Mouse (Mus musculus) CH12.LX (cell line): ENCODE results near the gene Gm20388. TPM values are rescaled to one million over a fixed set of nuclear protein-coding genes. Genes with fewer than 3 reads are reported as not detected.

ENCODE experiments used
- DNase-seq: peaks from one replicate; pipeline ENCODE4 v3.0.0-alpha.2; 2013; ENCODE audit errors: extremely low read depth
- H3K27ac ChIP-seq: 2 replicates; pipeline ENCODE4 v1.5.1; 2012; ENCODE audit warnings: low read depth, mild to moderate bottlenecking, control low read depth, moderate library complexity; ENCODE audit not compliant: insufficient read depth
- H3K27me3 ChIP-seq: replicated peaks from 2 replicates; pipeline ENCODE3; 2012; ENCODE audit warnings: inconsistent platforms
- H3K36me3 ChIP-seq, 2 experiments: replicated peaks in 1 of 2; 2 replicates each; pipeline versions ENCODE3 to v1.6.1; 2012; ENCODE audit warnings: inconsistent platforms in 1 of 2, low read length in 1 of 2, mild to moderate bottlenecking in 1 of 2, mixed read lengths in 1 of 2, moderate library complexity in 1 of 2; ENCODE audit not compliant: control insufficient read depth in 1 of 2, insufficient read depth in 1 of 2
- H3K4me1 ChIP-seq, 2 experiments: 2 replicates each; pipeline ENCODE4 v1.6.1; 2012; ENCODE audit warnings: inconsistent platforms in 1 of 2, moderate library complexity in 1 of 2; ENCODE audit not compliant: insufficient read depth in 2 of 2, control insufficient read depth in 1 of 2
- H3K4me2 ChIP-seq: 2 replicates; pipeline ENCODE4 v1.6.1; 2012; ENCODE audit warnings: low read depth, mild to moderate bottlenecking, control low read depth; ENCODE audit not compliant: poor library complexity, insufficient read depth, severe bottlenecking
- H3K4me3 ChIP-seq, 3 experiments: fragments of 150-350 bp in 1 of 3; sonication (generic) in 1 of 3; replicated peaks in 1 of 3; 2 replicates each; pipeline versions ENCODE3 to v1.5.1; 2011 to 2012; ENCODE audit warnings: low read depth in 2 of 3, low read length in 2 of 3, mild to moderate bottlenecking in 2 of 3, moderate library complexity in 2 of 3, control low read depth in 1 of 3, improper control_type of control experiment in 1 of 3, inconsistent platforms in 1 of 3, mixed read lengths in 1 of 3; ENCODE audit not compliant: poor library complexity in 1 of 3
- H3K79me2 ChIP-seq: replicated peaks from 2 replicates; pipeline ENCODE4 v1.6.1; 2012; ENCODE audit warnings: mild to moderate bottlenecking, moderate library complexity; ENCODE audit not compliant: control insufficient read depth, poor library complexity, insufficient read depth, severe bottlenecking; ENCODE audit errors: extremely low read depth
- H3K9ac ChIP-seq: 2 replicates; pipeline ENCODE4 v1.6.1; 2012; ENCODE audit warnings: low read depth, mild to moderate bottlenecking, control low read depth, moderate library complexity; ENCODE audit not compliant: insufficient read depth
- H3K9me3 ChIP-seq: replicated peaks from 2 replicates; pipeline ENCODE3; 2012; ENCODE audit warnings: low read length, inconsistent platforms, mixed read lengths
- CHD2 ChIP-seq: IDR thresholded peaks from 2 replicates; pipeline ENCODE4 v1.6.1; 2011; ENCODE audit warnings: low read length, improper control_type of control experiment
- E2F4 ChIP-seq: IDR thresholded peaks from 2 replicates; pipeline ENCODE4 v1.6.1; 2011; ENCODE audit warnings: low read depth, low read length, improper control_type of control experiment; ENCODE audit not compliant: insufficient replicate concordance
- ETS1 ChIP-seq: conservative IDR thresholded peaks from 2 replicates; pipeline ENCODE4 v1.6.1; 2012; ENCODE audit warnings: low read depth, mild to moderate bottlenecking, inconsistent platforms, low read length, improper control_type of control experiment, moderate library complexity
- GABPA ChIP-seq: IDR thresholded peaks from 2 replicates; pipeline ENCODE4 v1.6.1; 2012; ENCODE audit warnings: low read depth, low read length, improper control_type of control experiment, inconsistent platforms; ENCODE audit not compliant: insufficient replicate concordance
- IRF4 ChIP-seq: IDR thresholded peaks from 2 replicates; pipeline ENCODE4 v1.6.1; 2014; ENCODE audit warnings: low read depth, mild to moderate bottlenecking, inconsistent platforms, low read length, improper control_type of control experiment
- JUN ChIP-seq: IDR thresholded peaks from 2 replicates; pipeline ENCODE4 v1.6.1; 2011; ENCODE audit warnings: low read depth, mild to moderate bottlenecking, low read length, improper control_type of control experiment, moderate library complexity; ENCODE audit not compliant: insufficient read depth
- JUND ChIP-seq: conservative IDR thresholded peaks from 2 replicates; pipeline ENCODE4 v1.6.1; 2011; ENCODE audit warnings: low read depth, low read length, improper control_type of control experiment
- MAX ChIP-seq: IDR thresholded peaks from 2 replicates; pipeline ENCODE4 v1.6.1; 2011; ENCODE audit warnings: low read length, improper control_type of control experiment
- MEF2A ChIP-seq: IDR thresholded peaks from 2 replicates; pipeline ENCODE4 v1.6.1; 2014; ENCODE audit warnings: low read depth, mild to moderate bottlenecking, inconsistent platforms, low read length, improper control_type of control experiment, borderline replicate concordance
- NELFE ChIP-seq: IDR thresholded peaks from 2 replicates; pipeline ENCODE4 v1.6.1; 2011; ENCODE audit warnings: low read depth, low read length, improper control_type of control experiment
- PAX5 ChIP-seq: IDR thresholded peaks from 2 replicates; pipeline ENCODE4 v1.6.1; 2012; ENCODE audit warnings: low read length, inconsistent platforms, mixed read lengths
- POLR2A ChIP-seq: IDR thresholded peaks from 2 replicates; pipeline ENCODE4 v1.6.1; 2011; ENCODE audit warnings: low read depth, mild to moderate bottlenecking, improper control_type of control experiment, low read length
- POLR2AphosphoS2 ChIP-seq: IDR thresholded peaks from 2 replicates; pipeline ENCODE4 v1.6.1; 2011; ENCODE audit warnings: low read depth, low read length, improper control_type of control experiment
- RAD21 ChIP-seq: IDR thresholded peaks from 2 replicates; pipeline ENCODE4 v1.6.1; 2011; ENCODE audit warnings: low read depth, mild to moderate bottlenecking, low read length, improper control_type of control experiment, moderate library complexity
- TBP ChIP-seq: conservative IDR thresholded peaks from 2 replicates; pipeline ENCODE4 v1.6.1; 2011; ENCODE audit warnings: low read depth, low read length, improper control_type of control experiment
- ZC3H11A ChIP-seq: IDR thresholded peaks from 2 replicates; pipeline ENCODE4 v1.6.1; 2012; ENCODE audit warnings: low read depth, mild to moderate bottlenecking, inconsistent platforms, low read length, improper control_type of control experiment
- dilution Hi-C: fragments of 300-500 bp; cut with MboI; formaldehyde crosslinking; loops from 2 replicates; pipeline ENCODE4 v1.14.3; 2020; ENCODE audit warnings: low sequenced_read_pairs; ENCODE audit not compliant: extremely low pct_unique_long_range_greater_than_20kb, extremely low pct_ligation_motif_present
- in situ Hi-C: fragments of 300-500 bp; cut with MboI; formaldehyde crosslinking; loops from 3 replicates; pipeline ENCODE4 v1.14.3; 2019; ENCODE audit warnings: low sequenced_read_pairs, low pct_ligation_motif_present, low pct_unique_long_range_greater_than_20kb, mixed read lengths
- polyA plus RNA-seq: library from polyadenylated mRNA; unstranded; fragments of >175 nt; gene quantifications from 2 replicates; pipeline ENCODE4 v1.2.1, GENCODE M21; 2012; ENCODE audit warnings: low read depth; ENCODE audit not compliant: insufficient read length
- total RNA-seq, 2 experiments: library from RNA; depleted of rRNA; stranded (reverse); fragments of 300-350 nt in 1 of 2; fragments of >200 nt in 1 of 2; gene quantifications; 2 replicates each; pipeline ENCODE4 v1.2.3; 2012 to 2014

Gene Gm20388
- total and polyA plus RNA-seq, 3 experiments = 14.8 to 26.3 (median 22.2) TPM

DNA sequence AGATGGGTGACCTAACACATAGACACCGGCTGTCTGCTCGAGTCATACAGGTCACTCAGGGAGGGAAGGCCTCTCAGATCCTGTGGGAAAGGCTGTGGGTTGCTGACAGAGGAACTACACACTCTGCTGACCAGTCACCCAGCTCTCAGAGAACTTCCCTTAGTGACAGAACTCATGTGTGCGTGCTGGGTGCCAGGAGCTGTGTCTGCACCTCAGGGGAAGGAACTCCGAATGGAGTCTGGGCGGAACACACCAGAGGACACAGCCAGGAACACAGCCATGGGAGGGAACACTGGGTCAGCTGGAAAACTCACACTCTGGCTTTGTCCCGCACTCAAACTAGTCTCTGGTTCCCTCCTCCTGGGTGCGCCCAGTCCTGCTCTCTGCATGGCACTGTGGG lies 2497.0 kb downstream of the Gm20388 start:
- dilution Hi-C loops = no loop called here
- in situ Hi-C loops = no loop called here
- DNase-seq = no peak

DNA sequence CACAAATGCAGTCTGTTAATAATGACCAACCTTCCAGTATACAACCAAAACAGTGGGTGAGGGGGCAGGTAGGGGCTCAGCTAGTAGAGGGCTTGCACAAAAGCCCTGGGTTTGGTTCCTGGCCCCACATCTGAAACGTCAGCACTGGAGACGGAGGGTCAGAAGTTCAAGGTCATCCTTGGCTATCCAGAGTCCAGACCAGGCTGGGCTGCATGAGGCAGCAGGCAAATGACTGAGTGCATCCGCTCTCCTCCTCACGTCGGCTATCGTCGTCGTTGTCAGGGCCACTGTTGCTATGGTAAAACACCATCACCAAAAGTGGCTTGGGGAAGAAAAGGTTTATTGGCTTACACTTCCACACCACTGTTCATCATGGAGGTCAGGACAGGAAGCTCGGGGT lies 2503.7 kb downstream of the Gm20388 start:
- TF ChIP-seq JUND (no peak), NELFE (no peak), POLR2AphosphoS2 (no peak)
- Histone ChIP-seq H3K79me2 (no peaks in the 10 kb centered on the region), H3K4me1 (peaks cover 0 to 20% of the 10 kb centered on the region in 2 experiments; a peak in 2 of 4 replicates), H3K36me3 (peaks cover 86 to 97% of the 10 kb centered on the region in 2 experiments), H3K9me3 (no peaks in the 10 kb centered on the region), H3K4me3 (no peak overlapping the region), H3K4me2 (no peak overlapping the region), H3K9ac (no peak overlapping the region), H3K27ac (no peak overlapping the region), H3K27me3 (no peaks in the 10 kb centered on the region)
- DNase-seq = no peak
- in situ Hi-C loops = no loop called here
- dilution Hi-C loops = no loop called here

More for the DNA sequence above, 2497.0 kb downstream of the Gm20388 start:
- H3K4me3 ChIP-seq = no peak overlapping the region
- H3K4me1 ChIP-seq = no peaks in the 10 kb centered on the region
- no peaks in the 10 kb centered on the region for H3K27me3 ChIP-seq
- peaks cover 89 to 98% of the 10 kb centered on the region in 2 experiments for H3K36me3 ChIP-seq
- no peak overlapping the region for H3K27ac ChIP-seq
- no peak overlapping the region for H3K9ac ChIP-seq
- no peak overlapping the region for H3K4me2 ChIP-seq
- TF ChIP-seq IRF4 (no peak), MEF2A (no peak), RAD21 (no peak), ETS1 (no peak), ZC3H11A (no peak), E2F4 (no peak), TBP (no peak), PAX5 (no peak), GABPA (no peak), CHD2 (no peak), MAX (no peak), POLR2AphosphoS2 (no peak), JUN (no peak), POLR2A (no peak)
- no peaks in the 10 kb centered on the region for H3K79me2 ChIP-seq
- no peaks in the 10 kb centered on the region for H3K9me3 ChIP-seq
